Comparison of ENCODE assay signal across 17 mouse cellular contexts in genomic region chr12:37978498-37979187, GRCm38 (mm10).
DNase-seq lines count a peak whose midpoint lies in the region; ATAC-seq lines count a peak whose summit lies in the region.
"Had no signal": no experiment of that assay in that cellular context is flagged by ENCODE, and none has a peak within 500 bp of the region (broad histone marks: within the 10 kb centered on the region; RNA-seq: fewer than 3 reads in every experiment).

No protein-coding gene starts in this region.

- intact Hi-C loops in left cerebral cortex, postnatal 36 days (cut with DNase I) = loop anchor here (2.0 kb wide), 1 partner anchor 98 kb away; no protein-coding TSS in a partner anchor

- no peak overlapping the region for H3K27ac ChIP-seq in forebrain, embryonic 12.5 days
- H3K27ac ChIP-seq: hindbrain, embryonic 15.5 days; liver, embryonic 14.5 days; midbrain, embryonic 12.5 days had no signal

- H3K36me3 ChIP-seq in forebrain, embryonic 12.5 days (replicated peaks) = no peaks in the 10 kb centered on the region
- H3K36me3 ChIP-seq: hindbrain, embryonic 15.5 days; midbrain, embryonic 12.5 days had no signal

- no peaks in the 10 kb centered on the region for H3K9me3 ChIP-seq in forebrain, embryonic 12.5 days
- H3K9me3 ChIP-seq: hindbrain, embryonic 15.5 days; midbrain, embryonic 12.5 days had no signal

- ATAC-seq in cerebellum, adult (ENCODE audit: insufficient number of reproducible peaks, low FRiP score, low TSS enrichment) = no peak
- ATAC-seq in forebrain, embryonic 12.5 days (ENCODE audit: low FRiP score) = peak; percentile 71; the same call in 1 of the 2 replicates

- no peaks in the 10 kb centered on the region for H3K27me3 ChIP-seq in forebrain, embryonic 12.5 days
- H3K27me3 ChIP-seq: CH12.LX; hindbrain, embryonic 15.5 days; midbrain, embryonic 12.5 days had no signal

- no peak overlapping the region for H3K4me3 ChIP-seq in forebrain, embryonic 12.5 days (replicated peaks)
- H3K4me3 ChIP-seq: hindbrain, embryonic 15.5 days; midbrain, embryonic 12.5 days had no signal

- WGBS in forebrain, embryonic 12.5 days = 19% methylated on average over 2 of the region's 2 CpGs

- DNase-seq in cerebellum, postnatal 10 days = peak; percentile 2 to 11
- DNase-seq in layer of hippocampus, adult 9-10 months (ENCODE audit: low spot score) = peak; percentile 12
- no peak for DNase-seq in layer of hippocampus, postnatal 36 days
- DNase-seq in left cerebral cortex, postnatal 36 days (ENCODE audit: low spot score in 2 of 2) = peak; percentile 28 to 34
- no peak for DNase-seq in thymus, postnatal 4 days
- DNase-seq in cerebellum, adult 18-20 months = no peak
- DNase-seq: cerebellum, adult 9-10 months; heart, adult 11 months; kidney, adult 18-20 months; kidney, postnatal 25 days; lung, postnatal 10 days had no signal

- H3K4me2 ChIP-seq in forebrain, embryonic 12.5 days = no peak overlapping the region
- H3K4me2 ChIP-seq: hindbrain, embryonic 15.5 days; midbrain, embryonic 12.5 days had no signal

- H3K4me1 ChIP-seq in forebrain, embryonic 12.5 days = no peaks in the 10 kb centered on the region
- H3K4me1 ChIP-seq: hindbrain, embryonic 15.5 days; midbrain, embryonic 12.5 days had no signal

- H3K9ac ChIP-seq in forebrain, embryonic 12.5 days = no peak overlapping the region
- H3K9ac ChIP-seq: hindbrain, embryonic 15.5 days; liver, embryonic 14.5 days; midbrain, embryonic 12.5 days had no signal

Comparison
In these comparisons a context has a peak if more than half of its experiments do, and no peak if none do; other contexts are left out.
1. DNase-seq: peak in cerebellum, postnatal 10 days (2 of 2), layer of hippocampus, adult 9-10 months (single experiment) and left cerebral cortex, postnatal 36 days (2 of 2); none in layer of hippocampus, postnatal 36 days (0 of 2), thymus, postnatal 4 days (single experiment) and cerebellum, adult 18-20 months (0 of 2).